1 mouse cellular context compared by ENCODE assay signal in the genomic region with DNA sequence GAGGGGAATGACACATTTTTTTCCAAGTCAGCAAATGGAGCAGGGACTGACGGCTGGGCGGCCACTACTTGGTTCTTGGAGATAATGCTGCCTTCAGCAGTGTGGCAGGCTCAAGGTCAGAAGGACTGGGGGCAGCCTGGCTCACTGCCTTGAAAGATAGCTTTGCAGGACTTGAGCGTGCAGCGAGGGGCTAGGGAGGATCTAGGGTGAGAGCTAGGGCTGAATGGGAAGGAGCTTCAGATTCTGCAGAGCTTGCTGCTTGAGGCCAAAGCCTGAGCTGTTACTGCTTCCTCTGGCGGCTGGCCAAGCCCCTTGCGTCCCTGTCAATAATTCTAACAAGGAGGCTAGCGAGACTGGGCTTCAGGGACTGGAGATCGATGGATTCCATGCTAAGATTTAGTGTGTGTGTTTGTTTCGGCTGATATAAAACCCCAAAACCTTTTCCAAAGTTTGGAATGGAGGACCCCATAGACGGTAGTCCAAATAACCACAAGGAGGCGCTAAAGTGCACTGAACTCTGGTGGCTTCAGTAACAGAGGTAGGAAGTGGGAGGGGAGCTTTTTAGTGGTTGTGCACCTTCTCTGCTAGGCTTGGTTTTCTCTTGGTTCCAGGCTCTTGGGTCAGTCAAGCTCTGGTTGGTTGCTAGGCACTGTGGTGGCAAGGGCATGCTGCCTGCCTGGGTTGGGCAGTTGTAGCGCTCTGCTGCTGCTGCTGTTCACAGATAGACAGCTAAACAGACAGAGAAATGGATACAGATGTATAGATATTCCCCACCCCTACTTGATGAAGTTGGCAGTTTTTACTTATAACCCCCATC.
TF ChIP-seq lines count a peak whose summit lies in the region.

No protein-coding gene starts in this region.

TF ChIP-seq in CH12.LX, 34 proteins besides CTCF, POLR2A, EP300 and RAD21 (continued from another document):
- 0 out of 2 replicates have a peak, but pooled peaks have one; percentile 16 for TF ChIP-seq ZMIZ1 (IDR thresholded peaks at IDR 0.05; ENCODE audit: low read depth, low read length)
- TF ChIP-seq KAT2A (IDR thresholded peaks at IDR 0.05; ENCODE audit: insufficient replicate concordance, low read length): 0 out of 2 replicates have a peak, but pooled peaks have one; percentile 23
- TF ChIP-seq HCFC1 (IDR thresholded peaks at IDR 0.05; ENCODE audit: low read depth, low read length): peak; percentile 64
- TF ChIP-seq NELFE (IDR thresholded peaks at IDR 0.05; ENCODE audit: low read depth, low read length): peak; percentile 52; the same call in 1 of the 2 replicates
- TF ChIP-seq GABPA (IDR thresholded peaks at IDR 0.05; ENCODE audit: insufficient replicate concordance, low read depth, low read length): no peak
- no peak for TF ChIP-seq RCOR1 (conservative IDR thresholded peaks at IDR 0.05; ENCODE audit: low read depth, low read length)
- peak; percentile 36; the same call in 1 of the 2 replicates for TF ChIP-seq CHD2 (IDR thresholded peaks at IDR 0.05; ENCODE audit: low read length)
- no peak for TF ChIP-seq USF2 (conservative IDR thresholded peaks at IDR 0.05; ENCODE audit: low read depth, low read length)
- no peak for TF ChIP-seq ZKSCAN1 (IDR thresholded peaks at IDR 0.05; ENCODE audit: borderline replicate concordance, low read depth, low read length)
- no peak for TF ChIP-seq POLR2AphosphoS2 (IDR thresholded peaks at IDR 0.05; ENCODE audit: low read depth, low read length)
- peak; percentile 74 for TF ChIP-seq SIN3A (IDR thresholded peaks at IDR 0.05; ENCODE audit: low read length)
- peak; percentile 80 for TF ChIP-seq IRF4 (IDR thresholded peaks at IDR 0.05; ENCODE audit: low read depth, low read length)
- peak; percentile 97 for TF ChIP-seq SMC3 (IDR thresholded peaks at IDR 0.05; ENCODE audit: low read depth, low read length)
- no peak for TF ChIP-seq USF1 (IDR thresholded peaks at IDR 0.05; ENCODE audit: low read depth, low read length)
- TF ChIP-seq JUND (conservative IDR thresholded peaks at IDR 0.05; ENCODE audit: low read depth, low read length): peak; percentile 53
- no peak for TF ChIP-seq UBTF (IDR thresholded peaks at IDR 0.05; ENCODE audit: low read depth, low read length)
- TF ChIP-seq NRF1 (IDR thresholded peaks at IDR 0.05; ENCODE audit: low read depth, low read length): no peak
- TF ChIP-seq MYC (IDR thresholded peaks at IDR 0.05; ENCODE audit: low read depth, low read length): 0 out of 2 replicates have a peak, but pooled peaks have one; percentile 62
- no peak for TF ChIP-seq MXI1 (IDR thresholded peaks at IDR 0.05; ENCODE audit: low read depth, low read length)
- TF ChIP-seq ZNF384 (IDR thresholded peaks at IDR 0.05; ENCODE audit: low read depth, low read length): 0 out of 2 replicates have a peak, but pooled peaks have one; percentile 21
- no peak for TF ChIP-seq TBP (conservative IDR thresholded peaks at IDR 0.05; ENCODE audit: low read depth, low read length)
- TF ChIP-seq E2F4 (IDR thresholded peaks at IDR 0.05; ENCODE audit: insufficient replicate concordance, low read depth, low read length): 0 out of 2 replicates have a peak, but pooled peaks have one; percentile 35
- TF ChIP-seq ETS1 (conservative IDR thresholded peaks at IDR 0.05; ENCODE audit: low read depth, low read length): peak; percentile 29; the same call in 1 of the 2 replicates
- 0 out of 2 replicates have a peak, but pooled peaks have one; percentile 6 for TF ChIP-seq CHD1 (IDR thresholded peaks at IDR 0.05; ENCODE audit: low read depth, low read length)
- peak; percentile 28; the same call in 1 of the 2 replicates for TF ChIP-seq MAX (IDR thresholded peaks at IDR 0.05; ENCODE audit: low read length)
- TF ChIP-seq MAFK (IDR thresholded peaks at IDR 0.05; ENCODE audit: insufficient replicate concordance, low read length): no peak; the same call in 1 of the 2 replicates
TF ChIP-seq in CH12.LX: peak in this region for 21.
